Mouse (Mus musculus) 3T3-L1 (cell line): ENCODE measurements around the gene Gm10283.
A peak's percentile ranks its signal among the peaks of the same experiment; 100 is the strongest.
"Not testable (repeated sequence)": the region's sequence is repeated elsewhere in the genome, so short reads cannot be mapped to it uniquely, and the experiment has no call there.

ENCODE experiments used
- DNase-seq: peaks from one replicate; pipeline ENCODE4 v3.0.0-alpha.2; 2015; ENCODE audit warnings: low read depth, low spot score

Gene Gm10283

GRCm38 (mm10) chr8:60503098-60503497 lies at the start of gene Gm10283:
Gm10283 (minus strand) TSS chr8:60503198.
- no peak for DNase-seq

DNA sequence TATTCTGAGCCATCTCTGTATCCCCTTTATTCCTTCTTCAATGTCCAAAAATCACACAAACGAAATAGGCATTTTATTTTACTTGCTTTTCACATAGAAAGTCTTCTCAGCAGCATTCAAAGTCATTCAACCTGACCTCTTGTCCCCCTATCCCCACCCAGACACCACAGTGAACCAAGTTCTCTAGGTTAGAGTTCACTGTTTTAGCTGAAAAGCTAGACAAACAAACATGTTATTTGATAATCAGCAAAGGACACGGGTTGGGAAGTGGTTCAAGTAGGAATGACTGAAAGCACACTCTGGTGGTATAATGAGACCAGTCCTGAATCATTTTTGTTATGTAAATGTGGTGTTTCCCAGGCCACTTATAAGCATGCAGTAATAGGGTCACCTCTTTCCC lies 31.9 kb upstream of the Gm10283 start:
- DNase-seq: no peak

- DNase-seq: no peak
These were observed 15.3 kb upstream of the Gm10283 start for GRCm38 (mm10) chr8:60518286-60518685.

DNA sequence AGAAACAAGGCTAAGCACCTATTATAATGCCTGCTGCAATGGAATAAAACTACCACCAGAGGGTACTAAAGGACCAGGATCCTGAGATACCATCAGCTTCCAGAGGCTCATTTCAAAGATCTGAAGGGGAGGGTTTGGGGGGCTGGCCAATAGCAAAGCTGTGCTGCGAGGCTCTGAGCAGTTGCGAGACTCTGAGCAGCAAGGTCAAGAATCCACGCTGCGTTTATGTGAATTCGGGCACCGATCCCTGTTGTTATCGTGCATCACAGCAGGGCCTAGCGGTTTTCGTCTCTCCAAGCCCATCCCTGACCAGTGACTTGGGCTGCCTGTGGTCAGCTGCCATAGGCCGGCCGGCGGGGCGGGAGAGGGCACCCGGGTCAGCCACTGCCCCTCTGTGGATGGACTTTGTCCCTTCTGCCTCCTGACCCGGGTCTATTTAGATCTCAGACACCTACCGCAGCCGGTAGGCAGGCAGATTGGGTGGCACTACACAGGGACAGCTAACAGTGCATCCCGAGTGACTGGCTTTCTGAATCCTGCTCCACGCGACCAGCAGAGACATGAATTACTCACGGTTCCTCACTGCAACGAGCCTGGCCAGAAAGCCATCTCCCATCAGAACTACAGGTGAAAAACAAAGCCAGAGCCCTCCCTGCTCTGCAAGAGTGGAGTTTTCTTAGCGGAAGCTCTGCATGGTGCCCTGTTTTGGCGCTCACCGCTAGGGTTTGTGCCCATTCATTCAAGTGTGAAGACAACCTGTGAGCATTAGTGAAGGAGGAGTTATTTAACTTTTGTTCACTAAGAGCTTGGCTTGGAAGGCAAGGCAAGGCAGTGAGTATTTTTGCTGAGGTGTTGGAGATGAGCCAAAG lies 2.9 kb upstream of the Gm10283 start, which contains the start of gene Aadat:
TSS of gene Aadat (plus strand) at position 280 of the 869 bp plus-strand sequence.
- peak; percentile 81 for DNase-seq

DNA sequence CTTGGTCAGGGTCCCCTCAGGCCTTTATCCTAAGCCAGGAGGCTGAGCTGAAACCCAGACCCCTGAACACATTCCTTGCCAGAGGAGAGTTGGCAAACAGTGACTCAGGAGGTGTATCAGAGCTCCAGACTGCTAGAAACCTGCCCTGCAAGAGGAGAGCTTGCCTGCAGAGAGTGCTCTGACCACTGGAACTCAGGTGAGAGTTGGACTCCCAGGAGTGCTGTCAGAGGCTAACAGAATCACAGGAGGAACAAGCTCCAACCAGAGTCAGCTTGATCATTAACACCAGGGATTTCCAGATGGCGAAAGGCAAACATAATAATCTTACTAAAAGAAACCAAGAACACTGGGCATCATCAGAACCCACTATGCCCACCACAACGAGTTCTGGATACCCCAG lies 8.0 kb downstream of the Gm10283 start:
- DNase-seq: not testable (repeated sequence)

DNA sequence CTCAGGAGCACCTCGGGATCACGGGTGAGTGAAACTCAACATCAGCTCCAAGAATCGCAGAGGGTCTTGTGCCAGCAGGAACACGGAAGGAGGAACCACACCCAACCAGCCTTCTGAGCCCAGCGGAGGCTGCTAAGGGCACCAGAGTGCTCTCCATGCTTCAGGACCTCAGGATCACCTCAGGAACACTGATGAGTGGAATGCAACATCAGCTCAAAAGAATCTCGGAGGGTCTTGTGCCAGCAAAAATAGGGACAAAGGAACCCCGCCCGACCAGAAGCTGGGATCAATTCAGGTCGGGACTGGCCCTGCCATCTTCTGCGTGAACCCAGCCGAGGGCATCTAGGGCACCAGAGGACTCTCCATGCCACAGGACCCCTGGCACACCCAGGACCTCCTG lies 8.4 kb downstream of the Gm10283 start:
- no peak for DNase-seq

DNA sequence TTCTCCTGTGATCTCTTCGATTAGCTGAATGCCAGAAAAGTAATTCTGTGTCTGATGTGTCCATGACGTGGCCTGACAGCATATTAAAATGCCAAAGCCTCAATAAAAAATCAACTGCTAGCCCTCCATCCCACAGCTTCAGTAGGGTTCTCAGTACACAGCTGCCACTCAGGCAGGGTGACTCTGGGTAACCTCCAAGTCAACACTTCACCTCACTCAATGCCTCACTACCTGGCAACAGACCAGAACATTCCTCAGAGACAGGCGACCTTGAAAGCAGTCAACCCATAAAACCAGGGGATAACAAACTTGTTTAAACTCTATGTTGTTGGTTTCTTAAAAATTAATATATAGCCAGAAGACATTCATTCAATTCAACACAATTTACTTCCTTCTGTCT lies 10.5 kb downstream of the Gm10283 start:
- peak; percentile 40 for DNase-seq

- DNase-seq: no peak
These were observed 11.1 kb downstream of the Gm10283 start for GRCm38 (mm10) chr8:60491871-60492270.

DNA sequence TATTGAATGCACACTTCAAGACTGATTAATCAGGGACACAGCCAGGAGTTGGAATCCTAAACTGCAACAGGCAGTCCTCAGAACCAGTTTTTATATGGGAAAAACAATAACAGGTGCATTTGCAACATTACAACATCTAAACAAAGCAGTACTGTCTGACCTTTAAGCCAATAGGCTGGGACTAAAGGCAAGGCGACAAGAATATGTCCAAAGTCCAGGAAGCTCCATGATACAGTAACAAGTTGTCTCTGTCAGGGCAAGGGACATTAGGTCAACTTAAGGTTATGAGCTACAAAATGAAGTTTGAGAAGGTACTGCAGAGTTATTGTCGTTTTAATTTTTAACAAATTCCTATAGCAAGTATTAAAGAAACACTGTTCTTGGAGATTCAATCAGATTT lies 12.9 kb downstream of the Gm10283 start:
- no peak for DNase-seq

DNA sequence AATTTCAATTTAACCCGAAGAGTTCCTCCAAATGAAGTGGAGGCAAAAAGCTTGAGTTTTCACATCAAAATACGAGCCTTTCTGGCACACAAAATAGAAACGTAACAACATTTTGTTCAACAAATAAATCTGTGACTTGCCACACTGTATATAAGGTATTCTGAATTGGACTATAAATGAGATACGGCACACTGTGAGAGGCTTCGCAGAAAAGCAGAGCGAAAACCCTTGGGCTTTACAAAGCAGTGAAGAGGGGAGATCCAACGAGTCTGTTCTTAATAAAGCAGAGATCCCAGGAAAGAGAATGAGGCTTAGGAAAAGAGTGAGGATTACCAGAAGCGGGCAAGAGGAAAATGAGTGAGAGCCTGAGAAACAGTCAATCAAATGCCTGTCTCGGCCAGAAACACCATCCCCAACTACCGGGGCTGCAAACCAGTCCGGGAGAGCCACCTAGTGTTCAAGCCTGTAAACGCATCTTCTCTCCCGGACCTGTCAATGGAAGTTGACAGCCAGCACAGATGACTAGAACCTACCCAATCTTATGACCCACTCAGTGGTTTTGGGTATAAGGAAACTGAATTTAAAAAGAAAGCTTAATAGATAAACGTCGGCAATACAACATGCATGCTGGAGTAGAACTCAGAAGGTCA lies 36.2 kb downstream of the Gm10283 start:
- peak; percentile 77 for DNase-seq

DNA sequence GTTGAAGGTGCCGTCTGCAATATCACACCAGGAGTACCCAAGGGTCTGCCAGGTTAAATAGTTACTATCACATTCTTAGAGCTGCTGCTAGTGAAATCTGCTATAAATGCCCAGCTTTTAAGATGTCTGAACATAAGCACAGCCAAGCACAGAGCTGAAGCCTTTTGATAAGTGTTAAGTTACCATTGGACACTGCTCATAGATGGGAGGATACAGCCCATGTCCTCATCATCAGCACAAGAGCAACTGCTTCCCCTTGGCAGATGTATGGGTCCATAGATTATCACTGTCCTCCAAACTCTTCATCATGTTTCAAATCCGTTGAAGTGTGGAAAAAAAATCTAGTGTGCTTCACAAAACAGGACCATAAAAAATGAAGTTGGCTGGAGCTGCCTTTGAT lies 53.7 kb downstream of the Gm10283 start:
- no peak for DNase-seq

DNA sequence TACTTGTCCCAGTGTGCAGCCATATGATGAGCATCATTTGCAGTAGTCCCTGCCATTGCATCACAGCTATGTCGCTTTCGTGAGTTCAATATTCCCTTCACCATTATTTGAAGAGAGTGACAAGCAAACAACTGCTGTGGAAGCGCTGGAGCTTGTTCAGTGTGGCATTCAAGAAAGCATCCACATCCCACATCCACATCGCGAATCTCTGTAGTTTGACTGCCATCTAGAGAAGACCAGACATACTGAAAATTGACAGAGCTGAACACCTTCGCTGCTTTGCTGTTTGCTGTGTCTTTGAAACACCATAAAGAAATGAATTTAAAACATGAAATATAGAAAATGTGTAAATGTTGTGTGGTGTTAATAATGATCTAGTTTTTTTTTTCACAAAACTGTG lies 58.0 kb downstream of the Gm10283 start:
- DNase-seq: peak; percentile 9

DNA sequence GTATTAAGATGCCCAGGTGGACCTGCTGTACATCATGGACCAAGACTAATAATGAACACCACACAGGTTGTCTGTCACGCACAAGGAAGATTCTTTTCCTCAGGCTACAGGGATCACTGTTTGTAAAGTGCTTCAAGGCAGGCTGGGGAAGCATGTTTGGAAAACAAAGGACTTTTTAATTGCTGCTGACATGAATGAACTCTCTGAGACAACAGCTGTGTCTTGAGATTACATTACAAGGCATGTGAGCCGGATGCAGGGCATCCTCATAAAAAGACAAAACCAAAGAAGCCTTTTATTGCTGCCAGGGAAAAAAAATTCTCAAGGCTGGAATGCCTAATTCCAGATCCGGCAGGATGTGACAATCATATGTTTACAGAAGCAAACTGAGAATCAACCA lies 64.4 kb downstream of the Gm10283 start:
- DNase-seq: no peak

- DNase-seq: peak; percentile 15
These were observed 66.1 kb downstream of the Gm10283 start for GRCm38 (mm10) chr8:60436872-60437271.

DNA sequence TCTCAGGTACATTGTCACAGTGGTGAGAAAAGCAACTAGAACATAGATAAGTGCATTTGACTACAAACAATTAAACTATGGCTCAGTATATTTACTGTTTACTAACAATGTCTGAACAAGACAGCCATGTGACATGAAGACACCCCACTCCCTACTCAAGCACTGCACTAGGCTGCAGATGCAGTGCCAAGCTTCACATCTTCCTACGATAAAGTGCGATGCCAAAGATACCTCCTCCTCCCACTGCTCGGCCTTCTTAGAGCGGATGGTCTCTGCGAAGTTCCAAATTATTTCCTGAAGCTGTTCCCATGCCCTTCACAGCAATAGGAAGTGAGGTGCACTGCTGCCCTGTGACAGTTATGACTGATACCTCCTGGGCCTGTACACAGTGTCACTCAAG lies 70.3 kb downstream of the Gm10283 start:
- DNase-seq: no peak

- no peak for DNase-seq
These were observed 96.6 kb downstream of the Gm10283 start for GRCm38 (mm10) chr8:60406358-60406757.

DNA sequence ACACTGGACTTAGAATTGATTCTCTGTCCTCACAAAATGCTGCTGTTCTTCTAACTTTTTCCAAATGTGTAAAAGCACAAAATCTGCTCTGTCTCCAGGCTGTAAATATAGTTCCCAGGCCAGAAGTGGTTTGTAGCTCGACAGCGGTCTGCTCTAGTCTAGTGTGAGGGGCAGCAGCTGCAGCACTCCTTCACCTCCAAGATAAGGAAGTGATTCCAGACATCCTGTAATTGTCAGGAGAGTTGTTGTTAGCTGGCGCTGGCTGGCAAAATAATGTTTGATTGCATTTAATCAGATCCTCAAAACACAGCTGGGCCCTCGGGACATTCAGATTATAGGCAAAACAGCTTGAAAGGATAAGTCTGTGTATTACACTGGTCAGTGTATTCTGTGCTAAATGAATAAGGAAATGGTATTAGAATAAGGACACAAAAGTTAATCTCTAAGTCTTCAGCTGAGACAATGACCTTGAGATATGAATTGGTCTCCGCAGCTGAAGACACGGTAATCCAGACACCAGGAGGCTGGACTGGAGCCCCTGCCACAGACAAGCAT lies 97.9 kb downstream of the Gm10283 start:
- DNase-seq: no peak

DNA sequence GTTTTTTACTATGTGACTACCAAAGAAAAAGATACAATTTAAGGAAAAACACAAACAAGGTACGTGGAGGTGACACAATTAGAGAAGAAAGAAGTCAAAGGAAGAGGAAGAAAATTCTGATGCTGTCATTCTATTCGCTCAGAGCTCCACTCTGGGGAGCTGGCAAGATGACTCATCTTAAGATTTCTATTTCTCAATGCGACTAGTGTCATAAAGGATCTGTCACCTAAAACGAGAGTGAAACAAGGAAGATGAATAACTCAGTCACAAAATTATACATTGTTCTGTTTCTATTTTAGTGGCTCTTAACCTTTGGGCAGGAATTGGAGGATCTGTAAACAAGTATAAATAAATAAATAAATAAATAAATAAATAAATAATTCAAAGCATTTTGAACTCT lies 109.3 kb downstream of the Gm10283 start:
- no peak for DNase-seq

DNA sequence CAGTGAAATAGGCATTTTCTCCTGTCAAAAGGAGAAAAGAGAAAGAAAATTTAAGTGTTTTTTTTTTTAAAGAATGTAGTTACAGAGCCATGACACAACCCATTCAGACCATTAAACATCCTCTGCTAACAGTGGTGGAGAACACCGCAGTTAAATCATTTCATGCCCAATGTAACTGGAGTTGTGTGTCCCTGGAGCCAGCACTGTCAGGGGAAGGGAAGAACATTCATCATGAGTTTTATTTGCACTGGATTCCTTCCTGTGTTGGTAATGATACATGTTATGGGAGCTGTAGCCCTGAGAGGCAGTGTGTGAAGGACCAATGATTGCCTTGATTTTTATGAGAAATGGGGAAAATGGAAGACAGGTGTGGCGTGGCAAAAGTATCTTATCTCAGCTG lies 116.4 kb downstream of the Gm10283 start:
- DNase-seq: no peak
